Mouse (Mus musculus) lung, postnatal 25 days (tissue): Measurements from ENCODE around the gene 9230104L09Rik.
A peak's percentile ranks its signal among the peaks of the same experiment; 100 is the strongest.

Source experiments
- DNase-seq: peaks from one replicate; pipeline ENCODE4 v3.0.0; 2022; ENCODE audit warnings: low spot score

Gene 9230104L09Rik

DNA sequence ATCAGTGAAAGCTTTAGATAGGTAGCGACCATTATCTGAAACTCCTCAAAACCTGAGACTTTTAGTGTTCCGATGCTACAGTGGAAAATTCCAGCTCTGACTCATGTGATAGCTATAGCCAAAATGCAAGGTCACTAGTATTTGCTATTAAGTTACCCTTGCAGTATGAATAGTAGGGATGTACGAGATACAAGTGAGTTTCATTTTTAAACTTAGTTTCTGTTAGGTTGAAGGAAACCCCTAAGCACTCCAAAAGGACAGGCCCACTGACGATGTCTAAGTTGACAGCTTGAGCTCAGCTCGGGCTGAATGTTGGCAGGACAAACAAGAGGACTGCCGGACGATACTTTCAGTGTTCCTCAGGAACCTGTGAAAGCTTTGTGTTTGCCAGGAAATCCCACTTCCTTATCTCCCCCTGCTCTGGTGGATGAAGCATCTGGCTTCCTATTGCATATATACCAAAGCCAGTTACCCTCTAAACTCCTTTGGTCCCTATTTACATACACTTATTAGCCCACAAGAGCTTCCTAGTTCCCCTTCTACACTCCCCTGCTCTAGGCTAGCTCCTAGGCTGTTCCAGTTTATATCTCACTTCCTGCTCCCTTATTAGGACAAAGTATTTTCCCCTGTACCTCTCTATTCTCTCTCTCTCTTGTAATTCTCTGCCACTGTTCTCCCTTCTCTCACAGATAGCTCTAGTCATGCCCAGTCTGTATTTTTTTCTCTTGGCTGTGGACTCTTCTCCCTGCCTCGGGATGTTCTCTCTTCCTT lies 8.0 kb downstream of the 9230104L09Rik start:
- no peak for DNase-seq

DNA sequence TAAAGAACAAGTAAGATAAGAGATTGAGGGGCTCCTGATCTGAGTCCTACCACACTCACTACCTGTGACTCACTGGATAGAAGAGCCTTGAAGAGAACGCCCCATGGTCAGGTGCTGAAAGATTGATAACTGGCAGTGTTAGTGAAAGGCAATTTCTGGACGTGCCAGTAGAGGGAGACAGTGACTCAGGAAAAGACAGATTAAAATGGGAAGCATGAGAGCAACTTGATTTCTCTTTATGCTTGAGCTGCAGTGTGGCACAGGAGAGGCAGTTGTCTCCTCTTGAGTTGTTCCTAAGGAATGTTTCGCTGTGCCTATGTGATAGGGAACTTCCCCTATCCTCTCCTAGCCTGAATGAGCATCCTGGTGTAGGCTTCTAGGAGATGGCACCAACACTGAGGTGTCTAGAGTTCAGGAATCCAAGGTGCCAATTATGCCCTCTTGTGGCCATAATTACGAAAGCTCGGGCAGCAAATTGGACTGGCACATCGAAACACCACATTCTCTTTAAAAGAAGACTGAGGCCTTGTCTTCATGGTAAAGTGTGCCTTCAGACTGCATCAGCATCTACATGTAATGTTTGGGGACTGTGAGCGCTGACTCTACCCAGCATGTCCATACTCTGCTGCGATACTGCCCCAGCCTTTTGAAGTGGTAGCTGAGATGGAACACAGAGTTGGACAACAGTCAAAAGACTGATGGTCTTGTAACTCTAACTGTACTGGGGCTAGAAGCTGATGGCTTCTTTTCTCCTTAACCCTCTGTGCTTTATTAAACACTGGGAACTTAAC lies 13.5 kb downstream of the 9230104L09Rik start:
- DNase-seq = peak; percentile 84

DNA sequence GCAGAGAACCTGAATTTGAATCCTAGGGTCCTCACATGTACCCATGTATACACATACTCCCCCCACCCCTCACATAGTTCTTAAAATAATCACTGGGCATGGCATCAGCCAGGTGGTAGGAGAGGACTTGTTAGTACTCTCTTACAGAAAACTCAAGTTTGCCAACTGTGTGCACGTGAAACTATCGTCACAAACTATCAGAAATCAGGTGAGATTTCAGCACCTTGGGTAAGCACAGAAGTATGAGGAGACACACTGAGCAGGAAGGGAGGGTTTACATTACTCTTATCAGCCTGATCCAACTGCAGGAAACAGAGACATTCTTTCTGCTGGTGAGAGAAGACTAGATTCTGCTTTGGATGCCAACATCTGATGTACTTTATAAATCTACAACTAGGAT lies 25.6 kb downstream of the 9230104L09Rik start:
- no peak for DNase-seq

GRCm38 (mm10) chr2:148838075-148838777 lies 26.6 kb downstream of the 9230104L09Rik start:
- peak; percentile 36 for DNase-seq

- no peak for DNase-seq
Observed at GRCm38 (mm10) chr2:148834912-148835311, 29.9 kb downstream of the 9230104L09Rik start, which contains the start of gene Cst9. Cst9 (plus strand) TSS chr2:148835147.

- DNase-seq = no peak
Observed at GRCm38 (mm10) chr2:148825986-148826385, 38.9 kb downstream of the 9230104L09Rik start.

GRCm38 (mm10) chr2:148819909-148820308 lies 44.9 kb downstream of the 9230104L09Rik start, which contains the start of gene Cst13:
Cst13 (plus strand) TSS chr2:148820081.
- DNase-seq = no peak

DNA sequence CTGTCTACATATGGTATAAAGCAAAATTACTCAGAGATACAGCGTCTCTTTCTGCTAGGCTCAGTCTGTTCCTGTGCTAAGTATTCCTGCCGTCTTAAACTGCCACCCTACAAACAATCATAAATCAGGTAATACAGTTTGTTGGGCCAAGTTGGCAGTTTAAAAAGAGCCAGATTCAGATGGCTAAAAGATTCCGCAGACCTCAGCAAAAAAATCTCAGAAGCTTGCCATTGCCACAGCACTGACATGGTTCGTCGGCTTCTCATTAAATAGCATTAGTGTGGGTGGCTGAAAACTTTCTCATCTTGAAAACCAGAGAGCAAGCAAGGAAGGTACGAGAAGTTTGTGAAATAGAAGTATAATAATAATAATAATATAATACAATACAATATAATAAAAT lies 58.1 kb downstream of the 9230104L09Rik start:
- DNase-seq = no peak

GRCm38 (mm10) chr2:148801491-148801921 lies 63.3 kb downstream of the 9230104L09Rik start:
- no peak for DNase-seq

GRCm38 (mm10) chr2:148798485-148798884 lies 66.4 kb downstream of the 9230104L09Rik start, which contains the start of gene Cst8:
Cst8 (plus strand) TSS chr2:148798785.
- DNase-seq = peak; percentile 37
